Mouse (Mus musculus): ENCODE results near the gene Nckap5l. TPM values are rescaled to one million over a fixed set of nuclear protein-coding genes. Genes with fewer than 3 reads are reported as not detected.
"Not testable (repeated sequence)": the region's sequence is repeated elsewhere in the genome, so short reads cannot be mapped to it uniquely, and the experiment has no call there.

Gene Nckap5l
- total RNA-seq, 2 experiments from 2014 or later, result 1.6 to 1.9 TPM

GRCm38 (mm10) chr15:99396875-99397274 is 60.7 kb downstream of the Nckap5l start:
- DNase-seq (ENCODE audit: low spot score), result peak; percentile 40

- DNase-seq (ENCODE audit: low spot score), result no peak
Measured at GRCm38 (mm10) chr15:99396462-99396861, 61.1 kb downstream of the Nckap5l start.

- DNase-seq (ENCODE audit: low spot score), result no peak
Measured at GRCm38 (mm10) chr15:99393386-99394252, 63.9 kb downstream of the Nckap5l start.

GRCm38 (mm10) chr15:99392486-99393385 is 64.8 kb downstream of the Nckap5l start, which contains the start of gene Tmbim6:
TSS of gene Tmbim6 (plus strand) at chr15:99392882.
- DNase-seq (ENCODE audit: low spot score), result peak; percentile 100

GRCm38 (mm10) chr15:99391975-99392374 is 65.6 kb downstream of the Nckap5l start:
- no peak for DNase-seq (ENCODE audit: low spot score)

GRCm38 (mm10) chr15:99390472-99391401 is 66.8 kb downstream of the Nckap5l start:
- DNase-seq (ENCODE audit: low spot score), result no peak

GRCm38 (mm10) chr15:99387976-99388375 is 69.6 kb downstream of the Nckap5l start:
- DNase-seq (ENCODE audit: low spot score), result no peak

DNA sequence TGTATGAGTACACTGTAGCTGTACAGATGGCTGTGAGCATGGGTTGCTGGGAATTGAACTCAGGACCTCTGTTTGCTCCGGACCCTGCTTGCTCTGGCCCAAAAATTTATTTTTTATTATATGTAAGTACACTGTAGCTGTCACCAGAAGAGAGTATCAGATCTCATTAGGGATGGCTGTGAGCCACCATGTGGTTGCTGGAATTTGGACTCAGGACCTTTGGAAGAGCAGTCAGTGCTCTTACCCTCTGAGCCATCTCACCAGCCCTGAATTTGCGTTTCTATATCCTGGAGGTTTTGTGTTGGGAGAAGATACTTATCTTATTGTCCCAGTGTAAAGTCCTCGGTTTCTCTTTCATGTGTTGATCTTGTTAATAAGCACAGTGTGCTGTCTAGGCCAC is 70.8 kb downstream of the Nckap5l start:
- no peak for DNase-seq (ENCODE audit: low spot score)

DNA sequence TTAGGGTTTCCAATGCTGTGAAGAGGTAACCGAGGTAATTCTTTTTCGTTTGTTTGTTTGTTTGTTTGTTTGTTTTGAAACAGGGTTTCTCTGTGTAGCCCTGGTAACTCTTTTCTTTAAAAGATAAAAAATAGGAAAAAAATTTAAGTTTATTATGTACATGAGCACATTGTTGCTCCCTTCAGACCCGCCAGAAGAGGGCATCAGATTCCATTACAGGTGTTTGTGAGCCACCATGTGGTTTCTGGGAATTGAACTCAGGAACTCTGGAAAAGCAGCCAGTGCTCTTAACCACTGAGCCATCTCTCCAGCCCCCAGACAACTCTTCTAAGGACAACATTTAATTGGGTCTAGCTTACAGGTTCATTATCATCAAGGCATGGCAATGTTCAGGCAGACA is 71.4 kb downstream of the Nckap5l start:
- not testable (repeated sequence) for DNase-seq (ENCODE audit: low spot score)

GRCm38 (mm10) chr15:99384071-99384470 is 73.5 kb downstream of the Nckap5l start:
- DNase-seq (ENCODE audit: low spot score), result no peak

DNA sequence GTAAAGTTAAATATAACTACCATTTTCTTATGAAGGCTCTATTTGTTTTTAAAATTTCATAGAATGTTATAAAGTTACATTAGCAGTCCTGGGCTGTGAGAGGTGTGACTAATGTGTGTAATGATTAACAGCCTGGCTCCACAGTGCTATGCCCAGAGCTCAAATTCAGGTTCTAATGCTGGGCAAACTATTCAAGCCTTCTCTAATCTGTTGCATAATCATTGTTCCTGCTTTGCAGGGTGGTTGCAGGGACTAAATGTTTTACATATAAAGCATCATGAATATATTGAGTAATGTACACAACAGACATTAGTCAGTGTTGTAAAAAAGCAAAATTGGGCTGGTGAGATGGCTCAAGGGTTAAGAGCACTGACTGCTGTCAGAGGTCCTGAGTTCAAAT is 74.7 kb downstream of the Nckap5l start:
- no peak for DNase-seq (ENCODE audit: low spot score)

- DNase-seq (ENCODE audit: low spot score), result no peak
Measured at GRCm38 (mm10) chr15:99376240-99376639, 81.3 kb downstream of the Nckap5l start.

DNA sequence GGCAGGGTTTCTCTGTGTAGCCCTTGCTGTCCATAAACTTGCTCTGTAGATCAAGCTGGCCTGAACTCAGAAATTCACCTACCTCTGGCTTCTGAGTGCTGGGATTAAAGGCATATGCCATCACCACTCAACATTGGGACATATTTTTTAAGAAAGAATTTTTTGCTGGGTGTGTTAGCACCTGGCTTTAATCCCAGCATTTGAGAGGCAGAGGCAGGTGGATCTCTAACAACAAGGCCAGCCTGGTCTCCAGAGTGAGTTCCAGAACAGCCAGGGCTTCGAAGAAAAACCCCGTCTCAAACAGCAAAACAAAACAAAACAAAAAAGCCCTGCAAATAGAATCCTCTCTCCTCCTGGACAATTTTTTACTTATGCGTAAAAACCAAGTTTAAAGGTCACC is 82.0 kb downstream of the Nckap5l start:
- DNase-seq (ENCODE audit: low spot score), result no peak

DNA sequence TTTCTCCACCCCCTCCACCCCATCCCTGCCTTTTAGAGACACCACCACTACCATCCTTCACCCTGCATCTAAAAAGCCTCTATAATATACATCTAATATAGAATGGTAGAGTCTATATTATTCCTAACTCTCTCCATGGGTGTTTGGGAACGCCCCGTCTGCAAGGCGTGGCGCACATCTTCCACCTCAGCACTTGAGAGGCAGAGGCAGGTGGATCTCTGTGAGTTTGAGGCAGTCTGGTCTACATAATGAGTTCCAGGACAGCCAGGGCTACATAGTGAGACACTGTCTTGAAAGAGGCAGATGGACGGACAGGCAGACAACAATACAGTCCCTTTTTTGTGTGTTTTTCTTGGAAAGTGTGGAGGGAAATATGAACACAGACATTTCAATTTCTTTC is 82.5 kb downstream of the Nckap5l start:
- no peak for DNase-seq (ENCODE audit: low spot score)

- DNase-seq (ENCODE audit: low spot score), result no peak
Measured at GRCm38 (mm10) chr15:99372761-99373160, 84.8 kb downstream of the Nckap5l start.

Other genes with a start within 250 kb of the Nckap5l start
- gene Kcnh3, start 232.9 kb downstream of the Nckap5l start, total RNA-seq (2021), result not detected
- 10 to 100 TPM; 22.1 to 25.2 TPM for gene Mcrs1, start 205.8 kb downstream of the Nckap5l start, total RNA-seq (2021)
- 10 to 100 TPM; 21.9 to 25.4 TPM for gene Prpf40b, start 162.7 kb downstream of the Nckap5l start, total RNA-seq (2021)
- gene Fam186b, start 161.9 kb downstream of the Nckap5l start, total RNA-seq (2021), result not detected
- gene Fmnl3, start 87.3 kb downstream of the Nckap5l start, total RNA-seq (2021), result 1 to 10 TPM; 4.2 to 7.7 TPM
- gene Tmbim6, start 64.9 kb downstream of the Nckap5l start, total RNA-seq (2021), result 100 to 1,000 TPM; 197 to 208 TPM
- 1 to 10 TPM; 4.2 to 5.1 TPM for gene Bcdin3d, start 17.0 kb upstream of the Nckap5l start, total RNA-seq (2021)
- gene Faim2, start 70.4 kb upstream of the Nckap5l start, total RNA-seq (2021), result under 1 TPM in 1 of 2 experiments, not detected in 1; 0.12 TPM
- not detected for gene Aqp2, start 121.3 kb upstream of the Nckap5l start, total RNA-seq (2021)
- gene Aqp5, start 133.0 kb upstream of the Nckap5l start, total RNA-seq (2021), result under 1 TPM in 1 of 2 experiments, not detected in 1; 0.30 TPM
- gene Aqp6, start 143.7 kb upstream of the Nckap5l start, total RNA-seq (2021), result not detected
- under 1 TPM; 0.57 to 0.69 TPM for gene Racgap1, start 193.9 kb upstream of the Nckap5l start, total RNA-seq (2021)
- under 1 TPM in 1 of 2 experiments, not detected in 1; 0.11 TPM for gene Asic1, start 212.6 kb upstream of the Nckap5l start, total RNA-seq (2021)
- 1 to 10 TPM; 5.8 to 7.4 TPM for gene Smarcd1, start 244.4 kb upstream of the Nckap5l start, total RNA-seq (2021)
- gene Gm17349, start 247.7 kb upstream of the Nckap5l start, total RNA-seq (2021), result not detected

Measured in gastrocnemius, adult 18-20 months (tissue).